Mouse (Mus musculus) spleen, embryonic (tissue): ENCODE results near the gene A430089I19Rik.
"Not testable (repeated sequence)": the region's sequence is repeated elsewhere in the genome, so short reads cannot be mapped to it uniquely, and the experiment has no call there.

ENCODE experiments used
- CTCF ChIA-PET: fragments of 350-600 bp; sonication (Branson Sonifier 250); formaldehyde crosslinking; loops from one replicate; lab custom pipeline; 2022; lab: Charles Lee

A430089I19Rik gene

DNA sequence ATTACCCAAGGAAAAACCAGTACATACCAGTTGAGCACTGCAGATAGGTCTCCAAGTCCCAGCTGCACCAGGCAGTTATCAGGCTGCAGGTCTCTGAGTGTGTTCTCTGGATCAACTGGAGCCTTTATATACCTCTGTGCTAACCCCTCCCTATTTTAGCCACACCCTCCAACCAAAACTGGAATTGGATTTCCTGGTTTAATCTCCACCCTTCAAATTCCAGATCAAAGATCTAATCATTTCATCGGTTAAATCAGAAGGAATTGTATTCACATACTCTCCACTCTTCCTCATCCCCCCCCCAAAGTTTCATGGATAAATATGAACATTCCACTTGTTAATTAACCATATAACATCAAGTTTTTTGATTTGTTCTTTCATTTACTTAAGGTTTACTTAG lies at the start of gene A430089I19Rik:
TSS of gene A430089I19Rik (minus strand) at position 101 of the 400 bp plus-strand sequence.
- CTCF ChIA-PET = not testable (repeated sequence)

DNA sequence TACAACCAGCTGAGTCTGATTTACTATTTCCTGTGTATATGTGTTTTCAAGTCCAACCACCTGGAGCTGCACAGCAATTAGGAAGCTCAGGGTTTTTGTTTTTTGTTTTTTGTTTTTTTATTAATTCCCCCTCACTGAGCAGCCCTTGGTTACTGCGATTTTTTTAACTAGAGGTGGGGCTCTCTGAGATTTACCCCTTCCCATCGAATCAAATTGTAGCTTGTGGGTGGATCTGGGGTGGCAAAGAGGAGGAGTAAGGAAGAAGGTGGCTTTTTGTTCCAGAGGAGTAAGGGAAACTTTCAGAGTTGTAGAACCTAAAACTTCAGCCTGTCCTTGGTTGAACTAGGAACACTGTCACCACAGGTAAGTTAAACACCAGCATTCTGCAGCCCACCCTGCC lies 32.9 kb upstream of the A430089I19Rik start, which contains the start of gene AA792892:
TSS of gene AA792892 (plus strand) at position 301 of the 400 bp plus-strand sequence.
- CTCF ChIA-PET = not testable (repeated sequence)

DNA sequence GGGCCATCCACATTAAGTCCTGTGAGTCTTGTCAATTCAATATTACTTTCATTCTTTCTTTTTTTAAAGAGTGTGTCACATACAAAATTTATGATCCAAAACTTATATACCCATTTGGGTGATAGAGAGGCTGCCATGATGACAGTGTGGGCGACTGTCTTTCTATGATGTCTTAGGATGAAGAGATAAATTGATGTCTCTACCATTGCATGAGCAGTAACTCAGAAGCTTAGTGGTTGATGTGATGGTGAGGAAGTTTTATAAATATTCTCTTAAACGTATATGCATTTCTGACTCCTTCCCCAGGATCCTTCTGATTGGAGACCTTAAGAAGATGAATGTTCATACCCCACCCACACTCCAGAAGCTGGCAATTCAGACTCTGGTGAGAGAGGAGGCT lies 7.5 kb upstream of the A430089I19Rik start, which contains the start of gene Gm6502:
TSS of gene Gm6502 (plus strand) at position 301 of the 400 bp plus-strand sequence.
- CTCF ChIA-PET = not testable (repeated sequence)
